Mouse (Mus musculus) heart, postnatal 0 days (tissue): ENCODE data around the gene Setd3.

Experiments used
- CTCF ChIP-seq: IDR thresholded peaks from 2 replicates; pipeline ENCODE4 v1.5.1; 2016; ENCODE audit warnings: antibody characterized with exemption, control low read depth, low read depth
- EP300 ChIP-seq: IDR thresholded peaks from 2 replicates; pipeline ENCODE4 v1.6.1; 2016; ENCODE audit warnings: antibody characterized with exemption, low read depth

DNA sequence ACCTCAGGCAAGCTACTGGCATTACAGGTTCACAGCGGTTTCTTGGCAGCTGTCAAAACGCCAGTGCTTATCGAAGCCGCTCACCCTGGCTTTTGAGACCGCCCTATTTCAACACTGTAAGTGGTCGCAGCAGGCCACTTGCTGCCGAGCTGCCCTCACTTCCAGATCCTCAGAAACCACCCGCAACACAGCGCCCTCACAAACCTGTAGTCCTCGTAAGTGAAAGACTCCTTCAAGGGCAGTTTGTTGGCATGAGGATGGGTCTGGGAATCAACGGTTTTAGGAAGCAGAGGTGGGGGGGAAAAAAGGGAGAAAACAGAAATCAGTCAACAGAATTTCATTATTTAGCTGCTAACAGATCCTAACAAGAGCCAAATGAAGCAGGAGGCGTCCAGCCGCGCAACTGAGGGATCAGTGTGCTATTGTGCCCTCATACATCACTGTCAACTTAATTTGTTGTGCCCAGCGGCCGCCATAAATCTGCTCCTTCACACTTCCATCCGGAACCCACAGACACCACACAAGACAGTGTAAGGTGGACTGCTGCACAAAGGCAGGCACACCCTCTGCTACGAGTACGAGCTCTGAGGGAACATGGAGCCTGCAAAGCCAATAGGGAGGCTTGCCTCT is 60.1 kb downstream of the Setd3 start:
- TF ChIP-seq CTCF (no peak), EP300 (no peak)
